Mouse (Mus musculus) ES-Bruce4 (cell line): ENCODE measurements at regions not wholly inside any gene's neighbourhood (a gene's known extent, or its start where the extent isn't known, plus 50 kb on each side); places are given as distances from the start of the nearest gene placed in this dataset.

Experiments
- CTCF ChIP-seq: IDR thresholded peaks from one replicate; pipeline ENCODE4 v1.8.1; 2011; ENCODE audit warnings: low read depth, low read length
- EP300 ChIP-seq: IDR thresholded peaks from 2 replicates; pipeline ENCODE4 v1.6.1; 2011; ENCODE audit warnings: low read depth, low read length; ENCODE audit not compliant: insufficient read depth
- POLR2A ChIP-seq: IDR thresholded peaks from one replicate; pipeline ENCODE4 v1.8.1; 2011; ENCODE audit warnings: low read length; ENCODE audit not compliant: insufficient read depth

GRCm38 (mm10) chr14:46145584-46145983, 233.6 kb upstream of the Gm15217 start:
- TF ChIP-seq CTCF, result no peak
- no peak for TF ChIP-seq POLR2A
- TF ChIP-seq EP300, result no peak
